Mouse (Mus musculus) embryonic fibroblast, embryonic 13.5 days (primary cell): ENCODE measurements around the gene Plekha4. TPM values are rescaled to one million over a fixed set of nuclear protein-coding genes. Genes with fewer than 3 reads are reported as not detected.
"Not testable (repeated sequence)": the region's sequence is repeated elsewhere in the genome, so short reads cannot be mapped to it uniquely, and the experiment has no call there.

ENCODE experiments used
- H3K27ac ChIP-seq: 2 replicates; pipeline ENCODE4 v1.5.1; 2012; ENCODE audit warnings: low read length, control low read depth, inconsistent platforms; ENCODE audit not compliant: insufficient read depth
- H3K4me1 ChIP-seq: 2 replicates; pipeline ENCODE4 v1.6.1; 2011; ENCODE audit warnings: low read length; ENCODE audit not compliant: control insufficient read depth, insufficient read depth
- H3K4me3 ChIP-seq: 2 replicates; pipeline ENCODE4 v1.5.1; 2011; ENCODE audit warnings: mild to moderate bottlenecking, control low read depth, low read length; ENCODE audit not compliant: insufficient read depth
- CTCF ChIP-seq: IDR thresholded peaks from 2 replicates; pipeline ENCODE4 v1.5.1; 2011; ENCODE audit warnings: mild to moderate bottlenecking, control low read depth, low read length, moderate library complexity, borderline replicate concordance; ENCODE audit not compliant: insufficient read depth
- POLR2A ChIP-seq: IDR thresholded peaks from 2 replicates; pipeline ENCODE4 v1.6.1; 2011; ENCODE audit warnings: low read depth, mild to moderate bottlenecking, control low read depth, low read length, moderate library complexity
- polyA plus RNA-seq: library from polyadenylated mRNA; stranded (reverse); fragments of >200 nt; gene quantifications from 2 replicates; pipeline ENCODE4 v1.2.4, GENCODE M21; 2011; ENCODE audit warnings: low read depth; ENCODE audit not compliant: missing spikeins, insufficient read length

The Plekha4 gene
- 9.1 and 11.4 TPM in 2 replicates for polyA plus RNA-seq

DNA sequence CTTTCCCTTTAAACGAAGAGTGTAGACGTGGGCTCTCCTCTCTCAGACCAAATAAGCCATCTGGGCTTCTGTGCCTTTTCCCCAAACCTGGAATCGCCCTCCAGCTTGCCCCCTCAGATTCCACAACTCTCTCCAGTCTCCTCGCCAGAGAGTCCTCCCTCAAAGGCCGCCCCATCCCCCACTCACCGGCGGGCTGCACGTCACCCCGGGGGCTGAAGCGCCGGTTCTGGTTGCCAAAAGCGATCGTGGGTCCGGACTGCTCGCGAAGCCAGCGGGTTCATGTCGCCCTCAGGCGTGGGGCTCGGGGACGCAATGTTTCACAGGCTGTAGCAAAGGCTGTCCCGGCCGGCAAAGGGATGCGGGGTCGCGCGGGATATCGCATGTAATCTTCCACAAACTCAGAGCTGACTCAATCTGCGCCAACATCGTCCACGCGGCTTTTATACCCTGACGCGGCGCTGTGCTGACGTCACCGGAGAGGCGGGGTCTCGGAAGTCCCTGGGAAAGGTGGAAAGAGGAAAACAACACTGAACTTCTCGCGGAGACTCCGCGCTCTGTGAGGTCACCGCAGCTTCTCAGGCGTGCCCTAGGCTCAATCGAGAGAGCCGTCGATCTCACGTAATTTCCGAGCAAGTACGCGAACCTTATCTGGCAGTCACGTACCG, at the start of gene Plekha4, which contains the start of gene Ppp1r15a:
TSS of gene Plekha4 (plus strand) at position 522 of the 665 bp plus-strand sequence.
TSS of gene Ppp1r15a (minus strand) at position 460 of the 665 bp plus-strand sequence.
- Histone ChIP-seq H3K4me3 (peak within 1 kb of the TSS; percentile 94), H3K4me1 (peaks cover 3% of the 10 kb centered on the region; the same call in 1 of the 2 replicates), H3K27ac (peak within 1 kb of the TSS; percentile 94)
- peak; percentile 99 for TF ChIP-seq POLR2A
- no peak for TF ChIP-seq CTCF

DNA sequence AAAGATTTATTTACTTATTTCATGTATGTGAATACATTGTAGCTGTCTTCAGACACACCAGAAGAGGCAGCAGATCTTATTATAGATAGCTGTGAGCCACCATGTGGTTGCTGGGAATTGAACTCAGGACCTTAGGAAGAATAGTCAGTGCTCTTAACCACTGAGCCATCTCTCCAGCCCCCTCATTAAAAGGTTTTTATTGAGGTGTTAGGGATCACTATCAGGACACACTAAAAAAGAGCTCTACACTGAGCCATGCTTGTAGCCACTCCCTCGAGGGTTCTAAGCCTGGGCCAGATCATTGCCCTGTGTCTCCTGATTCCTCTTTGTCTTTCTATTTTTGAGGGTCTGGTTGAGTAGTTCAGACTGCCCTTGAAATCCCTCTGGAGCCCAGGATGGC, 49.7 kb upstream of the Plekha4 start:
- no peak for TF ChIP-seq CTCF
- no peak for TF ChIP-seq POLR2A
- Histone ChIP-seq H3K4me1 (no peaks in the 10 kb centered on the region), H3K27ac (no peak overlapping the region), H3K4me3 (no peak overlapping the region)

DNA sequence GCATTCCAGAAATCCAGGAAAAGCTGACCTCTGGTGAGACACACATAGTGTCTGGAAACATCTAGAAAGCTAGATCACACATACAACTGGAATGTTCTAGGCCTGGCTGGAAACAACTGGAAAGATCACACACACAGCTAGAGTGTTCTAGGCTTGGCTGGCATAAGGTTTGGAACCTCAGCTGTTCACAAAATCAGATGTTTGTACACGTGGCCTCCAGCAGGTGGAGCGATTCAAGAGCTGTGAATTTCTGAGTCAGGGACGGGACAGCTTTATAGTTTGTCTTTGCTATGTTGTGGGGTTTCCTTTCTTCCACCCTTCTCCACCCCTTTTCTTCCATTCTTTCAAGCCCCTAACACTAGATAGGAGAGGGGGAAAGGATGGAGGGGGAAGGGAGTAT, 49.1 kb upstream of the Plekha4 start:
- no peak overlapping the region for H3K27ac ChIP-seq
- H3K4me1 ChIP-seq = no peaks in the 10 kb centered on the region
- TF ChIP-seq CTCF (peak; percentile 29; the same call in 1 of the 2 replicates), POLR2A (no peak)
- no peak overlapping the region for H3K4me3 ChIP-seq

DNA sequence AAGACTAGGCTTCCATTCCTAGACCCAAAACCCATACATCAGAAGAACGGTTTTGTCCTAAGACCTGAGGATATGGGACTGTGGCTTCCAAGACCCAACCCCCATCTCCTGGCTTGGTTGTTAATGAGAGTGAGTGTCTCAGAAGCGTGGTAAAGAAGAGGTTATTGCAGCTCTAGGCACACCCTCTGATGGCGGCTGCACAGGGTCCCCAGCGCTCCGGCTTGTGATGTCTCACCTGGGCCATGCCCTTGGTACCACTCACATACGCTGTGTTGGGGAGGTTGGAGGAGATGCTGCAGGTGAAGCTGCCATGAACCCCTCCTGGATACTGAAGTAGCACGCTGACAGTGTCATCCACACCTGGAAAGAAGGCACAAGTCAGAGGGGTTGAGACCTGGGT, 47.4 kb upstream of the Plekha4 start:
- no peak for TF ChIP-seq POLR2A
- TF ChIP-seq CTCF = no peak
- H3K27ac ChIP-seq = no peak overlapping the region
- no peaks in the 10 kb centered on the region for H3K4me1 ChIP-seq
- H3K4me3 ChIP-seq = no peak overlapping the region

DNA sequence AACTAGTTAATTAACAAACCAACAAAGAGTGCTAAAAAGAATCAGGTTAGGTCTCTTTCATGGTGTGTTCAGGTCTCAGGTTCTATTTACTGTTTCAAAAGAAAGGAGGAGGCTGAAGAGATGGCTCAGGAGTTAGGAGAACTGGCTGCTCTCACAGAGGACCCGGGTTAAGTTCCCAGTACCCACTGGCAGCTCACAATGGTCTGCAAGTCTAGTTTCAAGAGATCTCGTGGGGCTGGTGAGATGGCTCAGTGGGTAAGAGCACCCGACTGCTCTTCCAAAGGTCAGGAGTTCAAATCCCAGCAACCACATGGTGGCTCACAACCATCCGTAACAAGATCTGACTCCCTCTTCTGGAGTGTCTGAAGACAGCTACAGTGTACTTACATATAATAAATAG, 45.8 kb upstream of the Plekha4 start:
- H3K4me3 ChIP-seq, H3K4me1 ChIP-seq, H3K27ac ChIP-seq: not testable (repeated sequence)

DNA sequence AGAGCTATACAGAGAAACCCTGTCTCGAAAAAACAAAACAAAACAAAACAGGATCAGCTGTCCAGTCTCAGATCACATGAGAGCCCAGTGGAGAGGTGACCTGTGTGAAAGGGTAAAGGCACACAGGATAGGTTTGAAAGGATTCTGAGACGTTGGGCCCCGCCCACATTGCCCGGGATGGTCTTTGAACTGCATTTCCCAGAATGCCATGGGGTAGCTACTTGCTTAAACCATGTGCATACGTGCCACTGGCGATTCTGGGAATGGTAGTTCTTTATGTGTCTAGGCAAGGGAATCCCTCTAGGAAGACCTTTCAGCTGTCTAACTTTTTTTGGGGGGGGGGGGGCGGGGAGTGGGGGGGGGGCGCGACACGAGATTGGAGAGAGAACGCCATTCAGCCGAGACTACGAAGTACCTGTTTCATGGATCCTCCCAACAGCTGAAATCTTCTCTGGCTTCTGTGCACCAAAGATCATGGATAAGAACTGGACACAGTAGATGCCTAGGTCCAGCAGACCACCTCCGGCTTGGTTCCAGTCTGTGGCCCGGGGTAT, 44.7 kb upstream of the Plekha4 start, which contains the start of gene Tulp2:
TSS of gene Tulp2 (plus strand) at position 504 of the 554 bp plus-strand sequence.
- Histone ChIP-seq H3K4me1 (no peaks in the 10 kb centered on the region), H3K4me3 (no peak within 1 kb of the TSS), H3K27ac (no peak within 1 kb of the TSS)
- TF ChIP-seq POLR2A = no peak
- TF ChIP-seq CTCF = no peak

DNA sequence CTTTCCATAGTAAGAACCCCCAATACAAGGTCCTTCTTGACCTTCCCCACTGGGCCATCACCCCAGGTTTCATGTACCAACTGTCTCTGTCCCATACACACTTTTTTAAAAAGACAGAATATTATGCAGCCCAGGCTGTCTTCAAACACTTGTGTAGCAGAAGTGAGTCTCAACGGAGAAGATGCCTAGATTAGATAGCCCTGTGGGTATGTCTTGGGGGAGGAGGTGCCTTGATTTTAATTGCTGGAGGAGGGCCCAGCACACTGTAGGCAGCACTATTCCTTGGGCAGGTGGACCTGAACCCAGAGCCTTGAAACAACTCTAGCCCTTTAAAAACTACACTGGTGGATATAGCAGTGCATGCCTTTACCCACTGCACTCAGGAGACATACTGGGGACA, 44.0 kb upstream of the Plekha4 start:
- TF ChIP-seq CTCF (no peak), POLR2A (no peak)
- H3K4me3 ChIP-seq = no peak overlapping the region
- no peak overlapping the region for H3K27ac ChIP-seq
- no peaks in the 10 kb centered on the region for H3K4me1 ChIP-seq

DNA sequence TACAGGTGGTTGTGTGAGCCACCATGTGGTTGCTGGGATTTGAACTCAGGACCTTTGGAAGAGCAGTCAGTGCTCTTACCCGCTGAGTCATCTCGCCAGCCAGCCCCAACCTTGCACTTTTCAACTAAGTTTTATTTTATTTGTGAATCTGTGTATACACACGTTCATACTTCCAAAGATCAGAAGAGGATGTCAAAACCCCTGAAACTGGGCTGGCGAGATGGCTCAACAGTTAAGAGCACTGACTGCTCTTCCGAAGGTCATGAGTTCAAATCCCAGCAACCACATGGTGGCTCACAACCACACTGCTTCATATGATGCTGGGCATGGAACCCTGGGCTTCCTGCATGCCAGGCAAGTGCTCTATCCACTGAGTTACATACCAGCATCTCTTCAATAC, 41.1 kb upstream of the Plekha4 start:
- H3K4me3 ChIP-seq, H3K4me1 ChIP-seq, H3K27ac ChIP-seq: not testable (repeated sequence)

DNA sequence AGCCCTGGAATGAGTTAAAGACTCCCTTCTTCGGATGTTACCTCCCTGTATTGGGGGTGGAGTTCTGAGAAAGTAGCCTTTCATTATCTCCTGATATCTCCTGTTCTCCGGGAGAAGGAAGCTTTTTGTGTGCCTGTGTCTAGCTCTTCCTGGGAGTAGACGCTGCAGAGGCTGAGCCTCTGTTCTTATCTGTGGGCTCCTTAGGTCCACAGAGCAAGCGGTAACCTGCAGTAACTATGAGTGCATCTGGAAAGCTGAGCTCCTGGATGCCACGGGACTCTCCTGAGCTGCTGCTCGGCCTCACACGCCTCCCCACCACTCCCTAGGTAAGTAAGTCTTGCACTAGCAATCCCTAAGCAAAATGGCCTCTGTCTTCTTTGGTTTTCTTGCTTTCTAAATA, 40.0 kb upstream of the Plekha4 start:
- peaks cover 3% of the 10 kb centered on the region; the same call in 1 of the 2 replicates for H3K4me1 ChIP-seq
- no peak overlapping the region for H3K27ac ChIP-seq
- no peak for TF ChIP-seq POLR2A
- no peak for TF ChIP-seq CTCF
- H3K4me3 ChIP-seq = no peak overlapping the region

DNA sequence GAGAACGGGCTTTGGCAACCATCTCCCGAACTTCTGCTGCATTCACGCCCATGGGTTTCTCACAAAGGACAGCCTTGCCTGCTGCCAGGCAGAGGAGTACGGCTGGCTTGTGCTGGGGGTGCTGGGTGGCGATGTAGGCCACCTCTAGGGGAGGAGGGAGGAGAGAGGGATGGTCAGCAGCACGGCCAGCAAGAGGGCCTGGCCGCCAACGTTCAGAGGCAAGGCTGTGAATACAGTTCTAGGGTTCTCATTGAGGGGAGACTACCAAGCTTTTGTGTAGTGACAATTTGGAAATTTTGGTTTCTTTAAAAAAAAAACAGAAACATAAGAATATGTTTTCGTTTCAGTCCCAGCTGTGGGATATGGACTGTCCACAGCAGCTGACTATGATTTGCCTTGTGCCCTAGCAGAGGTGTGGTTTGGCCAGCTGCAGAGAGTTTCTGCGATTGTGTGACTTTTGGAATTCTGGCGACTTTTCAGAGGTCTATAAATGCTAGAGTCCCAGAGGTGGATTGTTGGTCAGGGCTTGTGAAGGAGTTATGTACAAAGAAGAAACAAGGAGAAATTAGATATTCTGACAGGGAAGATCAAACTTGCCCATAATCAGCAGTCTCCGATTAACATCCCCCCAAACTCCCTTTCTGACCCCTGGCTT, 39.2 kb upstream of the Plekha4 start, which contains the start of gene Gm45808:
TSS of gene Gm45808 (minus strand) at position 51 of the 655 bp plus-strand sequence.
- no peak for TF ChIP-seq POLR2A
- no peak for TF ChIP-seq CTCF
- Histone ChIP-seq H3K4me1 (peaks cover 5% of the 10 kb centered on the region; the same call in 1 of the 2 replicates), H3K27ac (no peak within 1 kb of the TSS)

More for the DNA sequence above, 39.2 kb upstream of the Plekha4 start, which contains the start of gene Gm45808:
- no peak within 1 kb of the TSS for H3K4me3 ChIP-seq
